Mouse (Mus musculus) heart, adult 9 months (tissue): ENCODE results near the gene Zfp365.
A peak's percentile ranks its signal among the peaks of the same experiment; 100 is the strongest.

Source experiments
- DNase-seq, 2 experiments: peaks; one replicate each; pipeline ENCODE4 v3.0.0; 2022; ENCODE audit warnings: low spot score in 2 of 2

Zfp365 gene

GRCm38 (mm10) chr10:67841596-67841995, 70.9 kb downstream of the Zfp365 start:
- no peak for DNase-seq

- DNase-seq = no peak
Observed at GRCm38 (mm10) chr10:67840735-67841134, 71.7 kb downstream of the Zfp365 start.

GRCm38 (mm10) chr10:67839156-67839555, 73.3 kb downstream of the Zfp365 start:
- DNase-seq = peak; percentile 21 to 39

GRCm38 (mm10) chr10:67836426-67836825, 76.0 kb downstream of the Zfp365 start:
- peak; percentile 20 to 37 for DNase-seq
